Mouse (Mus musculus): ENCODE data around the gene S100a5.

DNA sequence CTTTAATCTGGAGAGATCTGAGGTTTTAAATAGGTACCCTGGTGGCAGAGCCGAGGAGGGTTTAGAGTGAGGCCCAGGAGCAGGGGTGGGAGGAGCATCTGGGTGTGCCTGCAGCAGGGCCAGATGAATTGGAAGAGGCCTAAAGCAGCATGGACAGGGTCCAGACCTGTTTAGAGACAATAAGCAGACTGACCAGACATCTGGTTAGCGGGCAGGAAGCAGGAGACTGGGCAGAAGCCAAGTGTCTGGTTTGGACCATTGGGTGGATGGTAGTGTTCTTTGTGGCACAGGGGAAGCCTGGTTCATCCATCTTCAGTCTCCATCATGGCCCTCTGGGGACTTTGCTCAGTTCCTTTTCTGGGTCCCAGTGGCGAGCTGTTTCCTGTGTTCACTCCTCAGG lies 24.4 kb upstream of the S100a5 start:
- TF ChIP-seq CTCF (IDR thresholded peaks at IDR 0.05; ENCODE audit: low read depth) (no peak; the same call in 1 of the 2 replicates), EP300 (optimal IDR thresholded peaks at IDR 0.05) (no peak)

Measured in stomach, postnatal 0 days (tissue).